Mouse (Mus musculus): ENCODE results near the gene Dagla. TPM values are rescaled to one million over a fixed set of nuclear protein-coding genes. Genes with fewer than 3 reads are reported as not detected.

The Dagla gene
- polyA plus RNA-seq, 1 experiment from 2014 or later, result 3.0 TPM

GRCm38 (mm10) chr19:10291896-10292490 is 12.7 kb downstream of the Dagla start:
- ATAC-seq (ENCODE audit: low FRiP score, low TSS enrichment), result no peak
- 0 out of 2 replicates have a peak overlapping the region, but pooled peaks have one; percentile 9 for H3K9ac ChIP-seq (ENCODE audit: low read depth, low read length)
- H3K36me3 ChIP-seq (ENCODE audit: control insufficient read depth, insufficient read depth, low read length), result no peaks in the 10 kb centered on the region
- H3K27ac ChIP-seq (ENCODE audit: low read depth, low read length), result no peak overlapping the region
- H3K4me3 ChIP-seq (ENCODE audit: low read length), result no peak overlapping the region
- H3K27me3 ChIP-seq (ENCODE audit: control insufficient read depth, insufficient read depth, low read length), result no peaks in the 10 kb centered on the region
- 44% methylated on average over 9 of the region's 9 CpGs for WGBS
- no peak overlapping the region for H3K4me2 ChIP-seq (replicated peaks; ENCODE audit: low read depth, low read length)
- no peaks in the 10 kb centered on the region for H3K9me3 ChIP-seq (ENCODE audit: control insufficient read depth, low read length)
- H3K4me1 ChIP-seq (ENCODE audit: control insufficient read depth, insufficient read depth, low read length), result peaks cover 54% of the 10 kb centered on the region

- Histone ChIP-seq H3K36me3 (ENCODE audit: control insufficient read depth, insufficient read depth, low read length) (no peaks in the 10 kb centered on the region), H3K4me2 (replicated peaks; ENCODE audit: low read depth, low read length) (no peak overlapping the region), H3K27ac (ENCODE audit: low read depth, low read length) (0 out of 2 replicates have a peak overlapping the region, but pooled peaks have one; percentile 24), H3K9me3 (ENCODE audit: control insufficient read depth, low read length) (no peaks in the 10 kb centered on the region), H3K9ac (ENCODE audit: low read depth, low read length) (0 out of 2 replicates have a peak overlapping the region, but pooled peaks have one; percentile 5), H3K4me3 (ENCODE audit: low read length) (no peak overlapping the region), H3K4me1 (ENCODE audit: control insufficient read depth, insufficient read depth, low read length) (peaks cover 49% of the 10 kb centered on the region), H3K27me3 (ENCODE audit: control insufficient read depth, insufficient read depth, low read length) (no peaks in the 10 kb centered on the region)
- peak; percentile 33; the same call in 1 of the 2 replicates for ATAC-seq (ENCODE audit: low FRiP score, low TSS enrichment)
- WGBS, result 52% methylated on average over 16 of the region's 16 CpGs
Measured at GRCm38 (mm10) chr19:10290153-10290945, 14.3 kb downstream of the Dagla start.

- no peak overlapping the region for H3K27ac ChIP-seq (ENCODE audit: low read depth, low read length)
- peak; percentile 7; the same call in 1 of the 2 replicates for ATAC-seq (ENCODE audit: low FRiP score, low TSS enrichment)
- H3K9me3 ChIP-seq (ENCODE audit: control insufficient read depth, low read length), result no peaks in the 10 kb centered on the region
- no peaks in the 10 kb centered on the region for H3K27me3 ChIP-seq (ENCODE audit: control insufficient read depth, insufficient read depth, low read length)
- peaks cover 42% of the 10 kb centered on the region for H3K4me1 ChIP-seq (ENCODE audit: control insufficient read depth, insufficient read depth, low read length)
- 0 out of 2 replicates have a peak overlapping the region, but pooled peaks have one; percentile 5 for H3K9ac ChIP-seq (ENCODE audit: low read depth, low read length)
- H3K36me3 ChIP-seq (ENCODE audit: control insufficient read depth, insufficient read depth, low read length), result no peaks in the 10 kb centered on the region
- WGBS, result 54% methylated on average over 4 of the region's 4 CpGs
- no peak overlapping the region for H3K4me3 ChIP-seq (ENCODE audit: low read length)
- no peak overlapping the region for H3K4me2 ChIP-seq (replicated peaks; ENCODE audit: low read depth, low read length)
Measured at GRCm38 (mm10) chr19:10289609-10290150, 15.0 kb downstream of the Dagla start.

- ATAC-seq (ENCODE audit: low FRiP score, low TSS enrichment), result no peak
- Histone ChIP-seq H3K4me1 (ENCODE audit: control insufficient read depth, insufficient read depth, low read length) (peaks cover 37% of the 10 kb centered on the region), H3K9ac (ENCODE audit: low read depth, low read length) (no peak overlapping the region), H3K36me3 (ENCODE audit: control insufficient read depth, insufficient read depth, low read length) (no peaks in the 10 kb centered on the region), H3K4me3 (ENCODE audit: low read length) (no peak overlapping the region), H3K27me3 (ENCODE audit: control insufficient read depth, insufficient read depth, low read length) (no peaks in the 10 kb centered on the region), H3K9me3 (ENCODE audit: control insufficient read depth, low read length) (no peaks in the 10 kb centered on the region), H3K4me2 (replicated peaks; ENCODE audit: low read depth, low read length) (no peak overlapping the region), H3K27ac (ENCODE audit: low read depth, low read length) (no peak overlapping the region)
- WGBS, result 82% methylated on average over 8 of the region's 8 CpGs
Measured at GRCm38 (mm10) chr19:10288125-10289040, 16.3 kb downstream of the Dagla start.

- ATAC-seq (ENCODE audit: low FRiP score, low TSS enrichment), result no peak
- no peaks in the 10 kb centered on the region for H3K9me3 ChIP-seq (ENCODE audit: control insufficient read depth, low read length)
- no peaks in the 10 kb centered on the region for H3K27me3 ChIP-seq (ENCODE audit: control insufficient read depth, insufficient read depth, low read length)
- H3K4me1 ChIP-seq (ENCODE audit: control insufficient read depth, insufficient read depth, low read length), result peaks cover 25% of the 10 kb centered on the region
- no peak overlapping the region for H3K4me3 ChIP-seq (ENCODE audit: low read length)
- H3K36me3 ChIP-seq (ENCODE audit: control insufficient read depth, insufficient read depth, low read length), result no peaks in the 10 kb centered on the region
- WGBS, result 79% methylated on average over 10 of the region's 10 CpGs
- no peak overlapping the region for H3K27ac ChIP-seq (ENCODE audit: low read depth, low read length)
- H3K4me2 ChIP-seq (replicated peaks; ENCODE audit: low read depth, low read length), result no peak overlapping the region
- H3K9ac ChIP-seq (ENCODE audit: low read depth, low read length), result no peak overlapping the region
Measured at GRCm38 (mm10) chr19:10286458-10286872, 18.2 kb downstream of the Dagla start.

- Histone ChIP-seq H3K9me3 (ENCODE audit: control insufficient read depth, low read length) (no peaks in the 10 kb centered on the region), H3K4me1 (ENCODE audit: control insufficient read depth, insufficient read depth, low read length) (peaks cover 30% of the 10 kb centered on the region), H3K27me3 (ENCODE audit: control insufficient read depth, insufficient read depth, low read length) (no peaks in the 10 kb centered on the region), H3K4me2 (replicated peaks; ENCODE audit: low read depth, low read length) (no peak overlapping the region), H3K36me3 (ENCODE audit: control insufficient read depth, insufficient read depth, low read length) (no peaks in the 10 kb centered on the region), H3K4me3 (ENCODE audit: low read length) (no peak overlapping the region), H3K9ac (ENCODE audit: low read depth, low read length) (no peak overlapping the region), H3K27ac (ENCODE audit: low read depth, low read length) (no peak overlapping the region)
- 56% methylated on average over 14 of the region's 14 CpGs for WGBS
- no peak for ATAC-seq (ENCODE audit: low FRiP score, low TSS enrichment)
Measured at GRCm38 (mm10) chr19:10280771-10281540, 23.7 kb downstream of the Dagla start.

- Histone ChIP-seq H3K4me2 (replicated peaks; ENCODE audit: low read depth, low read length) (no peak overlapping the region), H3K27ac (ENCODE audit: low read depth, low read length) (no peak overlapping the region), H3K4me1 (ENCODE audit: control insufficient read depth, insufficient read depth, low read length) (peaks cover 29% of the 10 kb centered on the region), H3K9ac (ENCODE audit: low read depth, low read length) (no peak overlapping the region), H3K36me3 (ENCODE audit: control insufficient read depth, insufficient read depth, low read length) (no peaks in the 10 kb centered on the region), H3K9me3 (ENCODE audit: control insufficient read depth, low read length) (no peaks in the 10 kb centered on the region), H3K4me3 (ENCODE audit: low read length) (no peak overlapping the region), H3K27me3 (ENCODE audit: control insufficient read depth, insufficient read depth, low read length) (no peaks in the 10 kb centered on the region)
- 81% methylated on average over 9 of the region's 9 CpGs for WGBS
- ATAC-seq (ENCODE audit: low FRiP score, low TSS enrichment), result no peak
Measured at GRCm38 (mm10) chr19:10279668-10280067, 25.0 kb downstream of the Dagla start.

Data from kidney, embryonic 14.5 days (tissue).